Mouse (Mus musculus) cortical plate, adult 2 months (tissue): ENCODE measurements around the gene Dok7.

Experiments
- CTCF ChIP-seq: fragments of 200-500 bp; IDR thresholded peaks from 2 replicates; pipeline ENCODE4 v1.5.1; 2011; ENCODE audit warnings: mild to moderate bottlenecking, control low read depth, low read length; ENCODE audit not compliant: insufficient read depth; ENCODE audit errors: extremely low read depth
- POLR2A ChIP-seq: fragments of 200-500 bp; IDR thresholded peaks from 2 replicates; pipeline ENCODE4 v1.6.1; 2011; ENCODE audit warnings: mild to moderate bottlenecking, low read length, control low read depth; ENCODE audit not compliant: insufficient read depth; ENCODE audit errors: extremely low read depth

DNA sequence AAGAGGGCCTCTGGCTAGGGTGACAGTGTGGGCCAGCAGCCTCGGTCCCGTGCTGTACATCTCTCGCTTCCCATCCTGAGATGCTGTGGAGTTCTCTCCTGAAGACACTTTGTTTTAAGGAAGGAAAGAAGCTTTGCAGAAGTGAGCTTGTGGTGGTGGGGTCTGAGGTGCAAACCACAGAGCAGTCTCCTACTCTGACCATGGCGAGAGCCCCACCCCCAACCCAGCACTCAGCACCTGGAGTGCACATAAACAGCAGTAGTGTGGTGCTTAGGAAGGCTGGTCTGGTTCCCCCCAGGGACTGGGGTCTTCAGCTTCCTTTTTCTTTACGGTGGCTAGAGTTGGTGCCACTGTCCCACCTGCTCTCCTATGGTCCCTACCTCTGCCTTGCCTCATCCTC is 21.4 kb upstream of the Dok7 start:
- TF ChIP-seq CTCF (no peak), POLR2A (no peak)
